9 mouse cellular contexts compared by ENCODE assay signal in genomic region chr6:28831854-28832750, GRCm38 (mm10). TPM values are rescaled to one million over a fixed set of nuclear protein-coding genes. Genes with fewer than 3 reads are reported as not detected.
A peak's percentile ranks its signal among the peaks of the same experiment; 100 is the strongest.
DNase-seq lines count a peak whose midpoint lies in the region; ATAC-seq lines count a peak whose summit lies in the region.
"Had no signal": no experiment of that assay in that cellular context is flagged by ENCODE, and none has a peak within 500 bp of the region (broad histone marks: within the 10 kb centered on the region; RNA-seq: fewer than 3 reads in every experiment).

No protein-coding gene starts in this region.

- under 1% methylated on average over 78 of the region's 82 CpGs for WGBS in heart, embryonic 12.5 days
- WGBS in embryonic facial prominence, embryonic 12.5 days, result under 1% methylated on average over 81 of the region's 82 CpGs
- under 1% methylated on average over 76 of the region's 82 CpGs for WGBS in hindbrain, embryonic 14.5 days
- 1% methylated on average over 76 of the region's 82 CpGs for WGBS in liver, embryonic 12.5 days (ENCODE audit: insufficient replicate concordance)
- under 1% methylated on average over 76 of the region's 82 CpGs for WGBS in neural tube, embryonic 13.5 days

- DNase-seq in heart, adult 11 months, result no peak
- peak; percentile 63 for DNase-seq in adrenal gland, postnatal 10 days
- DNase-seq in hindbrain, embryonic 14.5 days (ENCODE audit: low spot score), result no peak
- DNase-seq in ovary, postnatal 14 days (ENCODE audit: low spot score), result no peak

- no peaks in the 10 kb centered on the region for H3K9me3 ChIP-seq in heart, embryonic 12.5 days (replicated peaks)
- H3K9me3 ChIP-seq in embryonic facial prominence, embryonic 12.5 days, result no peaks in the 10 kb centered on the region
- H3K9me3 ChIP-seq in hindbrain, embryonic 14.5 days (ENCODE audit: control insufficient read depth, low read length), result no peaks in the 10 kb centered on the region
- no peaks in the 10 kb centered on the region for H3K9me3 ChIP-seq in liver, embryonic 12.5 days (replicated peaks)
- no peaks in the 10 kb centered on the region for H3K9me3 ChIP-seq in neural tube, embryonic 13.5 days

- H3K9ac ChIP-seq in heart, embryonic 12.5 days, result peak overlapping the region; percentile 88
- peak overlapping the region; percentile 63 for H3K9ac ChIP-seq in embryonic facial prominence, embryonic 12.5 days
- peak overlapping the region; percentile 97 for H3K9ac ChIP-seq in hindbrain, embryonic 14.5 days
- peak overlapping the region; percentile 44 for H3K9ac ChIP-seq in liver, embryonic 12.5 days
- peak overlapping the region; percentile 99 for H3K9ac ChIP-seq in neural tube, embryonic 13.5 days

- peaks cover 31% of the 10 kb centered on the region for H3K27me3 ChIP-seq in heart, embryonic 12.5 days (replicated peaks)
- H3K27me3 ChIP-seq in embryonic facial prominence, embryonic 12.5 days, result peaks cover 47% of the 10 kb centered on the region
- H3K27me3 ChIP-seq in hindbrain, embryonic 14.5 days (ENCODE audit: control insufficient read depth, insufficient read depth, low read length), result no peaks in the 10 kb centered on the region
- peaks cover 70% of the 10 kb centered on the region for H3K27me3 ChIP-seq in liver, embryonic 12.5 days (replicated peaks)
- peaks cover 3% of the 10 kb centered on the region; the same call in 1 of the 2 replicates for H3K27me3 ChIP-seq in neural tube, embryonic 13.5 days

- H3K4me2 ChIP-seq in heart, embryonic 12.5 days, result peak overlapping the region; percentile 100
- H3K4me2 ChIP-seq in embryonic facial prominence, embryonic 12.5 days (replicated peaks), result peak overlapping the region; percentile 99
- peak overlapping the region; percentile 91 for H3K4me2 ChIP-seq in hindbrain, embryonic 14.5 days (replicated peaks)
- peak overlapping the region; percentile 84 for H3K4me2 ChIP-seq in liver, embryonic 12.5 days
- peak overlapping the region; percentile 97 for H3K4me2 ChIP-seq in neural tube, embryonic 13.5 days

- no peaks in the 10 kb centered on the region for H3K36me3 ChIP-seq in heart, embryonic 12.5 days
- H3K36me3 ChIP-seq in embryonic facial prominence, embryonic 12.5 days, result no peaks in the 10 kb centered on the region
- peaks cover 8% of the 10 kb centered on the region; the same call in 1 of the 2 replicates for H3K36me3 ChIP-seq in hindbrain, embryonic 14.5 days (replicated peaks; ENCODE audit: control insufficient read depth, insufficient read depth)
- peaks cover 10% of the 10 kb centered on the region; the same call in 1 of the 2 replicates for H3K36me3 ChIP-seq in liver, embryonic 12.5 days
- peaks cover 11% of the 10 kb centered on the region; the same call in 1 of the 2 replicates for H3K36me3 ChIP-seq in neural tube, embryonic 13.5 days

- ATAC-seq in heart, embryonic 12.5 days (ENCODE audit: insufficient number of reproducible peaks, low FRiP score), result peak; percentile 37; the same call in 1 of the 2 replicates
- ATAC-seq in embryonic facial prominence, embryonic 12.5 days (ENCODE audit: insufficient number of reproducible peaks, insufficient read depth, low FRiP score, low TSS enrichment), result peak; percentile 50; the same call in 1 of the 2 replicates
- ATAC-seq in hindbrain, embryonic 14.5 days (ENCODE audit: low FRiP score), result peak; percentile 51
- ATAC-seq in liver, embryonic 12.5 days, result peak; percentile 41; the same call in 1 of the 2 replicates
- ATAC-seq in neural tube, embryonic 13.5 days (ENCODE audit: low read depth), result peak; percentile 42

- peaks cover 24% of the 10 kb centered on the region for H3K4me1 ChIP-seq in heart, embryonic 12.5 days (replicated peaks)
- H3K4me1 ChIP-seq in embryonic facial prominence, embryonic 12.5 days, result peaks cover 16% of the 10 kb centered on the region
- peaks cover 47% of the 10 kb centered on the region for H3K4me1 ChIP-seq in hindbrain, embryonic 14.5 days (replicated peaks; ENCODE audit: control insufficient read depth, insufficient read depth, low read length)
- peaks cover 26% of the 10 kb centered on the region for H3K4me1 ChIP-seq in liver, embryonic 12.5 days
- H3K4me1 ChIP-seq in neural tube, embryonic 13.5 days (replicated peaks), result peaks cover 58% of the 10 kb centered on the region

- peak overlapping the region; percentile 67 for H3K4me3 ChIP-seq in heart, embryonic 12.5 days
- peak overlapping the region; percentile 63 for H3K4me3 ChIP-seq in embryonic facial prominence, embryonic 12.5 days
- H3K4me3 ChIP-seq in hindbrain, embryonic 14.5 days (replicated peaks; ENCODE audit: low read length), result peak overlapping the region; percentile 92
- H3K4me3 ChIP-seq in liver, embryonic 12.5 days, result peak overlapping the region; percentile 62
- H3K4me3 ChIP-seq in neural tube, embryonic 13.5 days, result peak overlapping the region; percentile 88

- H3K27ac ChIP-seq in heart, embryonic 12.5 days (ENCODE audit: poor library complexity, severe bottlenecking), result no peak overlapping the region
- H3K27ac ChIP-seq in embryonic facial prominence, embryonic 12.5 days, result 0 out of 2 replicates have a peak overlapping the region, but pooled peaks have one; percentile 23
- peak overlapping the region; percentile 97 for H3K27ac ChIP-seq in hindbrain, embryonic 14.5 days
- no peak overlapping the region for H3K27ac ChIP-seq in liver, embryonic 12.5 days
- peak overlapping the region; percentile 97 for H3K27ac ChIP-seq in neural tube, embryonic 13.5 days (replicated peaks)
- H3K27ac ChIP-seq: macrophage had no signal

RNA-seq across cellular contexts. Expression of gene Lrrc4, which starts 0.6 kb away (rescaled TPM):
- 0.51 and 0.58 TPM in 2 replicates for polyA plus RNA-seq in heart, embryonic 12.5 days (2016; fragmentation: Nextera tagmentation; extraction: Ambion mirVana)
- total RNA-seq in adrenal gland, postnatal 10 days (2021), result 1 to 10 TPM; 5.2 to 5.9 TPM
- 0.71 and 0.87 TPM in 2 replicates for polyA plus RNA-seq in embryonic facial prominence, embryonic 12.5 days (2016; fragmentation: Nextera tagmentation; extraction: Ambion mirVana)
- 9.6 and 10.4 TPM in 2 replicates for polyA plus RNA-seq in hindbrain, embryonic 14.5 days (2014; fragmentation: Nextera tagmentation; extraction: Ambion mirVana)
- 0.16 and 0.30 TPM in 2 replicates for polyA plus RNA-seq in liver, embryonic 12.5 days (2016; fragmentation: Nextera tagmentation; extraction: Ambion mirVana)
- polyA plus RNA-seq in neural tube, embryonic 13.5 days (2015; fragmentation: Nextera tagmentation; extraction: Ambion mirVana), result 5.9 and 6.0 TPM in 2 replicates

Comparison
In these comparisons a context has a peak if more than half of its experiments do, and no peak if none do; other contexts are left out.
1. H3K27ac ChIP-seq: peak in embryonic facial prominence, embryonic 12.5 days (single experiment), hindbrain, embryonic 14.5 days (single experiment) and neural tube, embryonic 13.5 days (single experiment); none in heart, embryonic 12.5 days (single experiment) and liver, embryonic 12.5 days (single experiment).
2. H3K9ac ChIP-seq: peak in every context shown above with its lines; median percentile 99 in neural tube, embryonic 13.5 days; 97 in hindbrain, embryonic 14.5 days; 88 in heart, embryonic 12.5 days; 63 in embryonic facial prominence, embryonic 12.5 days; 44 in liver, embryonic 12.5 days.
3. Peak in every context shown above with its lines, with median percentiles within 50 percentile points of each other: ATAC-seq, H3K4me2 ChIP-seq and H3K4me3 ChIP-seq.